Mouse (Mus musculus) right cerebral cortex, postnatal 14 days (tissue): Measurements from ENCODE around the gene Abca14.

ENCODE experiments used
- DNase-seq: peaks from one replicate; pipeline ENCODE4 v3.0.0; 2022

The Abca14 gene

DNA sequence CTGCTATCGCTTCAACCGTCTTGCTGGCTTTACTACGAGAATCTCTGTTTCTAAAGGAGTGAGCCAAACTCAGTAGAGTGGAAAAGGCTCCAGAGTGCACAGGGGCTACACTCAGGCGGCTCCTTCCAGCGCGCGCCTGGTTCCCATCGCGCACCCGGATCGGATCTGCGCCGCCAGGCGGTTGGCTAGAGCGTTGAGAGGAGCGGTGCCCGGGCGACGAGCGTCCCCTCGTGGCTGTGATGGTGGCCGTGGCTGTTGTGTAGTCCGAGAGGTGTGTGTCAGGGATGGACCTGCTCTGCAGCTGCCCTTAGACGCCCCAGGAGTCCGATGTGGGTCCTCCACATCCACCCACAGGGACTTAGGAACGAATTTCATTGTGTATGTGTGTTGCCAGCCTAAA lies at the start of gene Abca14:
TSS of gene Abca14 (plus strand) at position 173 of the 400 bp plus-strand sequence.
- DNase-seq, result peak; percentile 92

DNA sequence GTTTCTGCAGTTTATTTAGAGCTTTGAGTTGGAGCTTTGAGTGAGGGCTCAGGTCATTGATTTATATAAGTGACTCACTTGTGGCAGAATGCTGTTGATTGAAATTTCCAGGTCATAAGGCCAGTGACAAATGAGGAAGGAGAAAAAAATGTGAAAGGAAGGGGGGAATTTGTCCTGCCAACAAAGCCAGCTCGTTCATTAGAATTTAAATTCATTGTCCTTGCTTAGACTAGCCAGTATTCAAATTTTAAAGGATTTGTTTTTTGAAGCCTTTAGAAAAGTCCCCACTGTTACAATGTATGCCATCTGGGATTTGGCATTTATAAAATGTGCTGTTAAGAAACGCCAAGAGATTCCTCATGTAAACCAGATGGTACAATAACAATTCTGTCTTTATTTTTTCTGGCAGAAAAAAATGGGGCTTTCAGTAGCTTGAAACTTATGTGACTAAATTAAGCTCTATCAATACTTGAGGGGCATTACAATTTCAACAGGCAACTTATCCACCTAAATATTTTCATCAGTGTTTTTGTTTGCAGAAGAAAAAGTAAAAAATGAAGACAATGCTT lies 46.8 kb upstream of the Abca14 start:
- DNase-seq, result no peak

GRCm38 (mm10) chr7:120157575-120158061 lies 46.1 kb upstream of the Abca14 start:
- no peak for DNase-seq

DNA sequence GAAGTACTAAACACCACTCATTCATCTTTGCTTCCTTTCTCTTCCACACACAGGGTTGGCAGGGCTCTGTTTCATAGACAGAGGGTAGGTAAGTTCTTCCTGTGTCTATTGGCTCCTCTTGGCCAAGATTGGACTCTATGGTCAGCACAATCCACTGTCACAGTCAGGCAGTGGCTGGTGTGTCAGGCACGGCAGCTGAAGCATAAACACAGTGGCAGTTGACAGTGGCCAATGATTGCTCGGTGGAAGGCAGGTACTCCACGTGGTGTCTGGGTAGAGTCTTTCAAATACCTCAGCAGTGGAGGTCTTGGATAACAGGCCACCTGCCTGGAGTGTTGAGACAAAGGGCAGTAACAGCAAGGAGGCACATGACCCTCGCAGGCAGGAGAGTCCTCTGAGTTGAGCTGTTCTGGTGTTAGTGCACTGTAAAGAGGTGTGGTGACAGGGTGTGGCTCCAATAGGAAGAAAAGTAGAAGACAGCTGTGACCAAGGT lies 45.6 kb upstream of the Abca14 start:
- no peak for DNase-seq

GRCm38 (mm10) chr7:120163581-120164251 lies 40.0 kb upstream of the Abca14 start:
- DNase-seq, result no peak

GRCm38 (mm10) chr7:120172188-120172700 lies 31.5 kb upstream of the Abca14 start:
- DNase-seq, result no peak

- DNase-seq, result no peak
Measured at GRCm38 (mm10) chr7:120173603-120174244, 30.0 kb upstream of the Abca14 start, which contains the start of gene Anks4b. TSS of gene Anks4b (plus strand) at chr7:120173858.

DNA sequence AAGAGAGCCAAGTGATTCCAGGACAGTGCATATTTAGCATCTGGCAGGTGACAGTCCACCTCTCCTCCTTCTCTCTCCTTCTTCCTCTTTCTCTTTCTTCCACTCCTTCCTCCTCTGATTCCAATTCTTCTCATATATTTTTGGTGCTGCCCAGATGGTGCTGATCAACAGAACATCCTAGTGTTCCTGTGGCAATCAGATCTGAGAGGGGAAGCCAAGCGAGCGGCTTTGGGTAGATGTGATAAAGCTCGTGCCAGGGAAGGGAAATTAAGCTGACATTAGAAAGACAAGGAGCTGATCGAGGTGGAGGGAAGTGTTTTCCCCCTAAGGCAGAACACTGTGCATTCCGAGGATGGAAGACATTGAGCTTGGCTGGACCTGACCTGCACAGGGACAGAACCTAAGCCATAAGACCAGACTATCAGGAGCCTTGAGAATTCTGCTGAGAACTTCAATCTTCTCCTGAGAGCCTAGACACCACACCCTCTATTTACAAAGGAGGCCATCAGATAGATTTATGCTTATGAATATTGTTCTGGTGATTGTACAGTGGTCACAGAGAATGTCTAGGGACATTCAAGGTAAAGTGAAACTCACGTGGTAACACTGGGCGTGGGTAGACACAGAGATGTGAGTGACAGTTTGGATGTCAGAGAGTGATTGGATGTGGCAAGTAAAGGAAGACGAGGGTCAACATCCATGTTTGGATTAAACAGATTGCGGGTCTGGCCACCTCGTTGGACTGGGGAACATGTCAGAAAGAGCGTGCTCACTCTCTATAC lies 28.8 kb upstream of the Abca14 start:
- no peak for DNase-seq

DNA sequence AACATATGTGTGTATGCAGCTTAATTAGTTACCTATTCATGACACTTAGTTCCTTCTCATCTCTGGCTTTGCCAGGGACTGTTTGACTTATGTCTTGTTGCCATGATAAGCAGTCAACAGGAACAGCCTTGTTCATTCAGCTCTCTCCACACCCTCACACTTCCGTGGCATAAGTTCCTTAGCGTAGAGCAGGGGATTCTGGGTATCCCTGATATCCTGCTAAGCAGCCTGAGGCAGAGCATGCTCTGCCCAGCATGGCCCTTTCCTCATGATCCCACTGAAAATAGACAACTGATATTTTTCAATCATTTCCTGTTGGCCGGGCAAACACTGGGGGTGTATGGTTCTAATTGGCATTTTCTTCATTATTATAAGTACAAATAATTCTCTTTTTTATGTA lies 26.1 kb upstream of the Abca14 start:
- DNase-seq, result no peak

- DNase-seq, result no peak
Measured at GRCm38 (mm10) chr7:120178935-120179334, 24.8 kb upstream of the Abca14 start.

GRCm38 (mm10) chr7:120180547-120180946 lies 23.2 kb upstream of the Abca14 start:
- no peak for DNase-seq

DNA sequence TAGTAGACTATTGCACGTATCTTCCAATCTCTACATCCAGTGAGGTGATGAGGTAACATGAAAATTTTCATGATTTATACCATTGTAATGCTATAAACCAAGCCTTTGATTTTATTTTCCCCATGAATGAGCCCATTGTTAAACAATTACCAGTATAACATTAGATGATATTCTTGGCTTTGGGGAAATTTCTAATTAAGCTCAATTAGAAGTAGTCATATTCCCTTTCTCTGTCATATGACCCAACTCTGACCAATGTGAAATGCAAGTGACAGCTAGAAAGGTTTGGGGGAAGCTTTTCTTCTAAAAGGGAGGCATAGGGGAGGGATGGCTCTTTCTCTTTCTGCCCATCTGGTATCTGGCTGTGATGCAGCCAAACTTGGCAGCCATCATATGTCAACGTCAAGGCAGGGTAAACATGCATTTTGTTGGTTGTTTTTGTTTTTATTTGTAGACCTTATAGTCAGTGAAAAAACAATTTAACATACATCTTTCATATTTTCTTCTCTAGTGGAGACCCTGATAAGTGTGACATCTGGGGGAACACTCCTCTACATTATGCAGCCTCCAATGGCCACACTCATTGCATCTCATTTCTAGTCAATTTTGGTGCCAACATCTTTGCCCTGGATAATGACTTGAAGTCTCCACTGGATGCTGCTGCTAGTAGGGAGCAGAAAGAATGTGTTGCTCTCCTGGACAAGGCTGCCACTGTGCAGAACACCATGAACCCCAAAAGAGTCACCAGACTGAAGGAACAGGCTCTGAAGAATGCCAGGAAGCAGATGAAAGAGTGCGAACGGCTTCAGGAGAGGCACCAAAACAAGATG lies 22.1 kb upstream of the Abca14 start:
- no peak for DNase-seq

DNA sequence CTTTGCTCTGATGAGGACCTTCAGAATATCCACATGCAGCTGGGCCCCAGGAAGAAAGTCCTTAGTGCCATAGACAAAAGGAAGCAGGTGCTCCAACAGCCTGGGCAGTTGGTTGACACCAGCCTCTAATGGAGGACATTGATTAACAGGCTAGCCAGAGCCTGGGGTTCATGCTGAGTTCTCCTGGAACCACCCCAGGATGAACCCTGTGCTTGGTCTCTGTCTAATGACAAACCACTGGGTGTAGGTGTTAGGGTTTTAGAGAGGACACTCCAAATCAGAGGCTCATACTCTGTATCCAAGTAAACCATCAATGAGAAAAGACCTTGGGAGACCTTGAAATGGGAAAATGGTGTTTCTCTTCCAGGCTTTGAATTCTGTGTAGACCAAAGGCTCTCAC lies 20.9 kb upstream of the Abca14 start:
- no peak for DNase-seq

- DNase-seq, result no peak
Measured at GRCm38 (mm10) chr7:120188946-120189345, 14.8 kb upstream of the Abca14 start.

GRCm38 (mm10) chr7:120189369-120190149 lies 14.2 kb upstream of the Abca14 start:
- no peak for DNase-seq

GRCm38 (mm10) chr7:120190150-120190665 lies 13.6 kb upstream of the Abca14 start:
- no peak for DNase-seq

DNA sequence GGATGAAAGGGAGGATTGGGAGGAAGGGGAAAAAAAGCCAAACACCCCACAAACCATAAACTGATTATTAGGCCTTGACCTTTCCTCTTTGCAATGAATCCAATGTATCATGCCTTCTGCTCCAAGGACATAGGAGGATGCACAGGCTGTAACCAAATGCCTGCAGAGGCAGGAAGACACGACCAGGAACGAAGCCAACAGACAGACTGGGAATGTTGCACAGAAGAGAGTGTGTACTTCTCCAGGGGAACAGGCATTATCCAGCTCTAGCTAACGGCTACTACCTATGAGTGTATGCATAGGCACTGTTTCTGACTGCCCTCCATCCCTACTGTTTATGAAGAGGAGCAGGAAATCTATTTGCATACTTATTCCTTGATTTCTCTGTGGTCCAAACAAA lies 11.6 kb upstream of the Abca14 start:
- no peak for DNase-seq

DNA sequence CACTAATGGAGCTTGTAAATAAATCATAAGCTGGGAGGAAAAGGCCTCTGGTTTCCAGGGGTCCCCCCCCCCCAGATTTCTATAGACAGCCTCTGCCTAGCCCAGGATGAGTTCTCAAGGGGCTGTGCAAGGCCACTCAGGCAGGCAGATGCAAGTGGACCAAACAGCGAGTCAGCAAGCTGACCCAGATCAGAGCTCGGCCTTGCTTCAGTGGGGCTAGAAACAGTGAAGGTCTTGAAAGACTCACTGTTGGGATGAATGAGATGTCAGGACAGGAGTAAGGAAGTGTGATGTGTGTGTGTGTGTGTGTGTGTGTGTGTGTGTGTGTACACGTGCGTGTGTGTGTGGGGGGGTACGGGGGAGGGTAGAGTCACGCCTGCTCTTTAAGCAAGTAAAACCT lies 10.9 kb upstream of the Abca14 start:
- no peak for DNase-seq

GRCm38 (mm10) chr7:120195207-120195606 lies 8.6 kb upstream of the Abca14 start:
- DNase-seq, result no peak

GRCm38 (mm10) chr7:120201231-120201744 lies 2.5 kb upstream of the Abca14 start:
- no peak for DNase-seq

GRCm38 (mm10) chr7:120201771-120202170 lies 2.0 kb upstream of the Abca14 start, which contains the start of gene Crym:
TSS of gene Crym (minus strand) at chr7:120202111.
- peak; percentile 17 for DNase-seq
